Mouse (Mus musculus): ENCODE measurements at regions not wholly inside any gene's neighbourhood (a gene's known extent, or its start where the extent isn't known, plus 50 kb on each side); places are given as distances from the start of the nearest gene placed in this dataset.

DNA sequence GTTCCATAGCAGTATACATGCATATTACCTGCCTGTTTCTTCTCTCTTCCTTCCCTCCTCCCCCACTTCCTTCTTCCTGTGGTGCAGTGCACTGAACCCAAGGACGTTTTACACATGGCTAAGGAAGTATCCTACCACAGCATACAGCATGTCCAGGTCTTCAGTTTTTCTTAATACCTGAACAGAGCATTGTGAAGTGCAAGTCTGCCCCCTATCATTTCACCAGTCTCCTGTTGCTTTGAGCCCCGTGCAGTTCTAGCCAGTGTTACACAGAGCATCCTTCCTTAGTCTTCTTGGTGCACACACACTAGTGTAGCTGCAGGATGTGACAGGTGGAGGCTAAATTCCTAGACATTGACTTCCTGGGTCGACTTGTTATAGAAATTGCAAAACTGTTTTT lies 53.7 kb upstream of the Foxb1 start:
- no peak for DNase-seq (ENCODE audit: low spot score)

DNA sequence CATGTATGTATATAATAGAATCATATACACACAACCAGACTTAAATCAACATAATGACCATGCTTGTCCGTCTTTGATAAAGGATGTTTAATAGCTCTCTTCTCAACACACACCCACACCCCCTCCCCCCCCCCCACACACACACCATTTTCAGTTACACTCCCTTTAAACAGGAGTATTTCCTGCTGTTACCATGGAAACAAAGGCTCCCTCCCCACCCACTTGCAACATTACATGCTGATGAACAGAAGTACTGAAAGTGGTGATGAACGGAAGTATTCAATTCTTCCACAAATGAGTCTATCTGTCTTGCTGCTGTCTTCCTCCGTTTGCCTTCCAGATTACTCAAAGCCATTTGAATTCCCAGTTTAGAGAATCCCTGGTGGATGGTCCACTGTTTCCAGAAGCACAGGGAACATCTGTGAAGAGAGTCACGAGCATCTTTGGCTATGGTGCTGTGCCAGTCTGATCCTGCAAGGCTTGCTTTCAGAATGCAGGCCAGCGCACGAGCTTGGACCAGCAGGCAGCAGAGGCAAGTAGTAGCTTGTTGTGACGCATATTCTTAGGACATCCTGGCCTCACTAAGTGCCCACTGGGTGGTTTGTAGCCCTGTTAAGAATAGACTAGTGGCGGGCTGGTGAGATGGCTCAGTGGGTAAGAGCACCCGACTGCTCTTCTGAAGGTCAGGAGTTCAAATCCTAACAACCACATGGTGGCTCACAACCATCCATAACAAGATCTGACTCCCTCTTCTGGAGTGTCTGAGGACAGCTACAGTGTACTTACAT lies 62.6 kb upstream of the Foxb1 start:
- DNase-seq (ENCODE audit: low spot score) = no peak

DNA sequence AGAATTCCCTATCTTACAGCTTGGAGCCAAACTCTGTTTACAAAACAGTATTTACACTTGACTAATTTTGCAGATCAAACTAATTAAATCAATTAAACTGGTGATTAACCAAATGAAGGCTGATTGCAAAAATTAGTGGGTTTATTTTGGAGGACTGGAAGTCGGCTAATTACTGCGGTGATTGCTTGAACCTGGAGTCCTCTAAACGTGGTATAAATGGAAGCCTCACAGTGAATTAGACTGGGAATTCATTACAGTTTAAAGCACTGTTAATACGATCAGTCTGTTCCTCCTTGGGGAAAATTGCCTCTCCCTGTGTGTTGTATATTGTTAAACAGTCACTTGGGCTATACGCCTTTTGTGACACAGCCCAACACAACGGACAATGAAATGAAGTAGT lies 67.7 kb upstream of the Foxb1 start:
- no peak for DNase-seq (ENCODE audit: low spot score)

DNA sequence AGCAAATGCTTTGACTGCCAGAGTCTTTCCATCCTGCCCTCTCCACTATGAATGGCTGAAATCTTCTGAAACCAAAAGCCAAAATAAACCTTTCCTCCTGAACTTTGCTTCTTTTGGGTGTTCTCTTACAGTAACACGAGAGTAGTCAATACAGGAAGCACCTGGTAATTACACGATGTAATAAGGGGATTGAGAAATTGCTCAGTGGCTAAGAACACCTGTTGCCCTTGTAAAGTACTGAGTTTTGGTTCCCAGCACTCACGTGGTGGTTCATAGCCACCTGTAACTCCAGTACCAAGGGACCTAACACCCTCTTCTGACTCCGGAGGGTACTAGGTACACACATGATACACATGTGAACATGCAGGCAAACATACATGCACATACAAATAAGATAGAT lies 74.7 kb upstream of the Foxb1 start:
- DNase-seq (ENCODE audit: low spot score) = no peak

DNA sequence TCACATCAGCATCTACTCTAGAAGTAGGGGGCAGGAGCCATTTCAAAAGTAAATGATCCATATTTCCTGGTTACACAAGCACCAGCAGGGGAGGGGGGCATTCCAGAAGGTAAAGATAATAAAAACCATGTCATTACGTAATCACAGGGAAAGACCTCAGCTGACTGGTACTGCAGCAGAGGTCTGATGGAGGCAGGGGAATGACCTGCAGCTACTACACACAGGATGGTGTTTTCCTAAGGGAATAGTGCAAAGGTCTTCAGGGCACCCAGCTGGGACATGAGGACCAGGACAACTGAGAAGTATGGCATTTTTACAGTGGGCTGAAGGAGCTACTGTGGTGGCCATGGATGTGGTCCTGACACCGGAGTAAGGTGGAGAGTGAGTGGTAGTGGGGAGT lies 78.5 kb upstream of the Foxb1 start:
- no peak for DNase-seq (ENCODE audit: low spot score)

DNA sequence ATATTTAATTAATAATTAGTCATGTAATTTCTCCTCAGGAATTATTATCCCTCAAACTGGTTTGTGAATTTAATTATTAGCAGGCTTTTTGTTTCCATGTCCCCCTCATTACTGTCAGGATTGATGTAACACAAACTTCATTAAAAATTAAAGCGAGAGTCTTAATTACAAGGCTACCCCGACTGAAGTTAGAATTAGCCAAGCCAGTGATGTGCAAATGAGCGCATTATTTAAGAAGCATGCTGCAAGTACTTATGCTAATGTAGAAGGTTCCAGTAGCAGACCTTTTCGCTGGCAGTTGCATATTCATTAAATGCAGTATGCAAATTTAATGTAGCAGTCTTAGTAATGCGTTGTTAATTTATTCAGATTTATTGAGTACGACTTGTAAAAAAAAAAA lies 84.0 kb upstream of the Foxb1 start:
- DNase-seq (ENCODE audit: low spot score) = no peak

DNA sequence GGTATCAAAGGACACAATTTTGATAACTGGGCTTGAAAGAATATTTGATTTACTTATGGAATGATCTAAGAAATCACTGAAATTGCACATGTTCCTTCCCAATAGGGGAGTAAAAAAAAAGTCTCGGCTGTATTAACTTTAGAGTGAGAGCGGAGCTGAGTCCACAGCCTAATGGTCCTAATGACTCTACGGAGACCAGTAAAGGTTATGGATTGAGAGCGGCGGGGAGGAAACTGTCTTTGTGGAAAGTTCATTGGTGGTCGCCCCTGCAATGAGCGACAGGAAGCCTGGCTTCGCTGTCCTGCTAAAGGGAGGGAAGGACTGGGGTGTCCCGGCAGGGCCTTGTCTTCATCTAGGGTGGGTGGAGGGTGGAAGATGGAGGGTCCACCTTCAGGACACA lies 84.5 kb upstream of the Foxb1 start:
- DNase-seq (ENCODE audit: low spot score) = no peak

DNA sequence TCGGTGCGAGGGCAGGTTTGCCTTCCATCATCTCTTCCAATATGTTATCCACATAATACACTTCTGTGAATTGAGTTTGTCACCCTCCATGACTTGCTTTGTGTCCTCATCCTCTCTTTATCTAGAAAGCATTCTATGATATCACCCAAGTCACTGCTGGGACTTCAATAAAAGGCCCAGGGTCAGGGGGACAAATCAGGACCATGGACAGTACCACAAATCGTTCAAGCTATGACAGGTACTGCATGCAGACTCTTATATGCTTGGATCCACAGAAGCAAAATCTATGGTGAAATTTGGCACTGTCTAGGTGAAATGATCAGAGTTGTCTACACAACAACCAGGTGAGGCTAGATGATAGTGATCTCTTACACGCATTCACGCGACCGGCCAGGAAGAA lies 95.9 kb upstream of the Foxb1 start:
- DNase-seq (ENCODE audit: low spot score) = peak; percentile 21

DNA sequence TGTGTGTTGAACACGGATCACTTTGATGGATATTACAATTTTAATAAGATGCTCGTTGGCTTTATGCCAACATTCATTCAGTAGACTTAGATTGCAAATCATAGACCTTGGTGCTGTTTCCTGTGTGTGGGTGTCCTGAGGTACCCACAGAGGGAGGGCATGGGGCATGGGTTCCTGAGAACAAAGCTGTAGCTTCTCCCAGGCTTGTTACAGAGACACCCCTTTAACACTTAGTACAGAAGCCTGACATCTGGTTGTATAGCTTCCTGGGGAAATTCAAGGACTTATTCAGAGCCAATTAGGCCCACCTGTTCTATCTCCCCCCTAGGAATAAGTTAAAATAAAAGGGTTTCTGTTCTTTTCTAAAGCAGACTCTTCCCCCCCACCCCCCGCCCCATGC lies 97.9 kb upstream of the Foxb1 start:
- DNase-seq (ENCODE audit: low spot score) = no peak

DNA sequence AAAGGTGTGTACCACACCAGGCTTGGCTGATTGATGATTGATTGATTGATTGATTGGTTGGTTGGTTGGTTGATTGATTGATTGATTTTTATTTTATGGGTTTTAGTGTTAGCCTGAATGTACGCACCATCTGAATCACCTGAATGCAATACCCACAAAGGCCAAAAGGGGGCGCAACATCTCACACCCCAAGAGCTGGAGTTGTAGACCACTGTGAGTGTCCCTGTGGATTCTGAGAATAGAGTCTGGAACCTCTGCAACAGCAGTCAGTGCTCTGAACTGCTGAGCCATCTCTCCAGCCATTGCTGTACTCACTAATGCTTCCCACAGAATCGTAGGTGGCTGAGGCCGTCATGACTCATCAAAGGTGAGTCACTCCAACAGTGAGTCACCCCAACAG lies 109.4 kb upstream of the Foxb1 start:
- no peak for DNase-seq (ENCODE audit: low spot score)

DNA sequence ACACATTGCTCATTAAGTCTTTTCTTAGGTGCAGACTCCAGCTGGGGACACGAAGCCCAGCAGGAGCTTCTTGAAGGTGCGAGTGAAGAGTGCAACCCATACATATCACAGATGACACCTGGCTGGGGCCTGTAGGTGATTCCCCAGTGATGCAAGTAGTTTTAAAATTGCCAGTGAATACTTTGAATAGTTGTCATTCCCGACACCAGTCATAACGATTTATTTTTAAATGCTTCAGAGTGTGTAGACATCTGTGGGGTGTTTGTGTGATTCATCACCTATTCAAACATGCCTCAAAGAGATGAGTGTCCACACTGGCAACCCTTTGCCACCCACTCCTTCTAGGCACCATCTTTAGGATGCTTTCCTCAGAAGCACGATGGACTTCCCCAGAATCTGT lies 102.9 kb upstream of the Bnip2 start:
- DNase-seq (ENCODE audit: low spot score) = no peak

DNA sequence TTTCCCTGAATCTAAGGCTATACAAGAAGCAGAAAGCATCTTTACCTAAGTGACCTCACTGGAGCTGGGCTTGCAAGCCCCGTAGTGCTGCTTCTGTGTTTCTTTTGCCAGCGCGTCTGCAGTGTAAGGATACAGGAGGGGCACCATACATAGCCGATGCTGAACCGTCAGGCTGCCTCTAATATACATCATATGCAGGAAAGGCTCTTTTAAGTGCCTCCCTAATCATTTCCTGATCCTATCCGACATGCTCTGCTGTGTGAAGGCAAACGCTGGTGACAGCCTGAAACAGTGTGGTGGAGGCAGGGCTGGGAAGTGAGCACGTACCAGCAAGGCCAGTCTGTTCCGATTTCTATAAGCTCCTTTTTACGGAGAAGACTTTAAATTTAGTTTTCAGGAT lies 91.2 kb upstream of the Bnip2 start:
- no peak for DNase-seq (ENCODE audit: low spot score)

DNA sequence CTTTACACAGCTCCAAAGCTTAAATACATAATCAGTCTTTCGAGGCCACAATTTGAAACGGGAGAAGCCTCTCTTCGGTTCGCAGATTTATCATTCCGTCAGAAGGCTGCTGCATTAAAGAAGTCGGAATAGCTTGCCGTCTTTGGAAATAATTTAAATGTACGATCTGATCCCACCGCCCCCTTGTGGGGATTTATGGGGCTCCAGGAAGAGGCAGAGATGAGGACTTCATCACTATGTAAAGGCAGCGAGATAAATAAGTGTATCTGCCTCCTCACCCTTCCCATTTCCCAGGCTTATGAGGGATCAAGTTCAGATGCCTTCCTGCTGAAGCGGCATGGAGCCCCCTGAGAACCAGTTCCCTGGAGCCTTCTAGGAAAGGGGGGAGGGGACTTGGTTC lies 89.9 kb upstream of the Bnip2 start:
- no peak for DNase-seq (ENCODE audit: low spot score)

DNA sequence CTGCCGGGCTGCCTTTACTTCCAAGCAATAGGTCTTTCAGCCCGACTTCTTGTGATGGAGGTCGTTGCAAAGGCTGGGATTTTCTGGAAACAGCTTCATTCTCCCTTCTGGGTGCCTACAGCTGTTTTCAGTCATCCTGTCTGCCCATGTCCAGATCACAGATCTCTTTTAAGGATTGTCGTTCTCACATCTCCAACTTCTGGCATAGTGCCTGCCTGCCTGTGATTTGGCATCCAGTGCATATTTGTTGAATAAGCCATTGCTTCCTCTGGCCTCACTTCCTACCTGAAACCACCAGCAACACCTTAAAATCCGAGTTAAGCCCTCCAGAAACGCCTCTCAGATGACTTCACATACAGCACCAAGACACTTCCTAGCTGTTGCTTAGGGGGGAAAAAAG lies 88.4 kb upstream of the Bnip2 start:
- DNase-seq (ENCODE audit: low spot score) = no peak

DNA sequence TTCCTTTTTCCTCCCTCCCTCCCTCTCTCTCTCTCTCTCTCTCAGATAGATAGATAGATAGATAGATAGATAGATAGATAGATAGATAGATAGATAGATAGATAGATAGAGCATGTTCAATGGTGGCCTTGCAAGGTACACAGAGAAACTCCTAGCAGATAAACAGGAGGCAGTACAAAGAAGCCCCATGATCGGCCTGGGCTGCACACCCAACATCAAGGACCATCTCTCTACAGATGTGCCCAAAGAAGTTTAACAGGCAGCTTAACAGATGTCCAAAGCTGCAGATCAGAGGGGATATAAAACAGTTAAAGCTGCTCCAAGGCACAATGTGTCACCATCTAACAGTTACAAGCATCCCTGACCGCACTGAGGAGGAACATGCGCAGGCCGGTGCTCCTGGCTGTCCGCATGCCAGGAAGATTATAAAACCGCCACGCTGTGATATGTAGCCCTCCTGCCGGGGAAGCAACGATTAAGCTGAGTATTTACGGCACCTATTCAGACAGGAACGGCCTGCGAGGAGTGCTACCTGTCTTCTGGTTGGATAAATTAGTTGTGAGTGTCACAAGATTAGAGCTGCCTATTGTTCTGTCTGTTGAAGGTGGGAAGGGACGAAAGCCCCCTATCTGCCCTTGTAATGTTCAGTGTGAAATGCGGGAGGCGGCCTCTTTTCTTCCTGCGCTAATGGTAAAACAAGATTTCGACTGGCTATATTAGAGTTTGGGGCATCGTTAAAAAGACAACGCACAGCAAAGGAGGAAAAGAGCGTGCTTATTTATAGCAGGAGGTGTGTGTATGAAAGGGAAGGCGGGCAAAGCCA lies 81.9 kb upstream of the Bnip2 start:
- DNase-seq (ENCODE audit: low spot score) = no peak

DNA sequence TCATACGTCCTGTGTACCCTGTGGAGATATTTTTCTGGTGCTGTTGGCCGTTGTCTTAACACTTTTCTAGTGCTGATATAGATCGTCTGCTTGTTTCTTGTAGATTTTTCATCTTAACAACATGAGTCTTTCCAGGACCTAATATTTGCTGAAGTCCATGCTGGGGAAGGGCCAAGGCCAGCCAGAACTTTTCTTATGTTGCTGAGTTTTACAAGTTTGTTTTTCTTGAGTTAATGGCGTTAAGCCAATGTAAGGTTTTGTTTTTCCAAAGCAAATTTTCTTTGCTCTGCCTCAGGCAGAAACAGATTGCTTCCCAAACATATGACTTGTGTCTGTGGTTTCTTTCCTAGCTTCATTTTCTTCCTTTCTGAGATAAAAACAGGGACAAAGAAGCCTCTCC lies 78.6 kb upstream of the Bnip2 start:
- DNase-seq (ENCODE audit: low spot score) = no peak

DNA sequence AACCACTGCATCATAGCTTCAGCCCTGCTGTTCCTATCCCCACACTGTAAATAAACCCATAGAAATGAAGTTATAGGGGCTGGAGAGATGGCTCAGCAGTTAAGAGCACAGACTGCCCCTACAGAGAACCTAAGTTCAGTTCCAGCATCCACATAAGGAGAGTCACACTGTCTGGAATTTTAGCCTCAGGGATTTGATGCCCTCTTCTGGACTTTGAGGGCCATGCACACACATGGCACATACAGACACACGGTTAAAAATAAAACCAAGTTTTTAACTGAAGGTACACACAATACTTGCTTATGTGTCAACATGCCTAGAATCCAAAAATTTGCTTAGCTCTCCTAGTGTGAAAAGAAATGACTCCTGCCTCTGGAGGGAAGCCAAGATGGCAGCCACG lies 61.1 kb upstream of the Bnip2 start:
- no peak for DNase-seq (ENCODE audit: low spot score)

DNA sequence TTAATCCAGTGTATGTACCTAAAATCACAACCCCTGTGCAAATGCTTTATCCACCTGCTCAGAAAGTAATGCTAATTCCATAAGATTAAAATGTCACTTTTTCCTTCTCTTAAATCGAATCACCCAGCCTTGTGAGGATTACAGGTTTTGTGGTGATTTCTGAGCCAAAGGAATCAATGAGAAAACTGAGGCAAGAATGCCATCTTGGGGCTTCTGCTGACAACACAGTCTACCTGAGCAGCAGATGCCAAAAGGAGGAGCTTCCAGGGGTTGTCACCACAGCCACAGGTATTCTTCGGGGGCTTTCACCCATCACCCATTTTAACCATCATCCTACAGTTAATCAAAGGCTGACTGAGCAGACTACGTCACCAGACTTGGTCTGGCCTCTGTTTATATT lies 51.4 kb upstream of the Bnip2 start:
- no peak for DNase-seq (ENCODE audit: low spot score)

Measured in ovary, postnatal 14 days (tissue).